Mouse (Mus musculus) CH12.LX (cell line): Measurements from ENCODE around the gene Slc4a7. TPM values are rescaled to one million over a fixed set of nuclear protein-coding genes. Genes with fewer than 3 reads are reported as not detected.

Source experiments
- DNase-seq: peaks from one replicate; pipeline ENCODE4 v3.0.0-alpha.2; 2013; ENCODE audit errors: extremely low read depth
- H3K27ac ChIP-seq: 2 replicates; pipeline ENCODE4 v1.5.1; 2012; ENCODE audit warnings: low read depth, mild to moderate bottlenecking, control low read depth, moderate library complexity; ENCODE audit not compliant: insufficient read depth
- H3K27me3 ChIP-seq: replicated peaks from 2 replicates; pipeline ENCODE3; 2012; ENCODE audit warnings: inconsistent platforms
- H3K36me3 ChIP-seq, 2 experiments: replicated peaks in 1 of 2; 2 replicates each; pipeline versions ENCODE3 to v1.6.1; 2012; ENCODE audit warnings: inconsistent platforms in 1 of 2, low read length in 1 of 2, mild to moderate bottlenecking in 1 of 2, mixed read lengths in 1 of 2, moderate library complexity in 1 of 2; ENCODE audit not compliant: control insufficient read depth in 1 of 2, insufficient read depth in 1 of 2
- H3K4me1 ChIP-seq, 2 experiments: 2 replicates each; pipeline ENCODE4 v1.6.1; 2012; ENCODE audit warnings: inconsistent platforms in 1 of 2, moderate library complexity in 1 of 2; ENCODE audit not compliant: insufficient read depth in 2 of 2, control insufficient read depth in 1 of 2
- H3K4me2 ChIP-seq: 2 replicates; pipeline ENCODE4 v1.6.1; 2012; ENCODE audit warnings: low read depth, mild to moderate bottlenecking, control low read depth; ENCODE audit not compliant: poor library complexity, insufficient read depth, severe bottlenecking
- H3K4me3 ChIP-seq, 3 experiments: fragments of 150-350 bp in 1 of 3; sonication (generic) in 1 of 3; replicated peaks in 1 of 3; 2 replicates each; pipeline versions ENCODE3 to v1.5.1; 2011 to 2012; ENCODE audit warnings: low read depth in 2 of 3, low read length in 2 of 3, mild to moderate bottlenecking in 2 of 3, moderate library complexity in 2 of 3, control low read depth in 1 of 3, improper control_type of control experiment in 1 of 3, inconsistent platforms in 1 of 3, mixed read lengths in 1 of 3; ENCODE audit not compliant: poor library complexity in 1 of 3
- H3K79me2 ChIP-seq: replicated peaks from 2 replicates; pipeline ENCODE4 v1.6.1; 2012; ENCODE audit warnings: mild to moderate bottlenecking, moderate library complexity; ENCODE audit not compliant: control insufficient read depth, poor library complexity, insufficient read depth, severe bottlenecking; ENCODE audit errors: extremely low read depth
- H3K9ac ChIP-seq: 2 replicates; pipeline ENCODE4 v1.6.1; 2012; ENCODE audit warnings: low read depth, mild to moderate bottlenecking, control low read depth, moderate library complexity; ENCODE audit not compliant: insufficient read depth
- H3K9me3 ChIP-seq: replicated peaks from 2 replicates; pipeline ENCODE3; 2012; ENCODE audit warnings: low read length, inconsistent platforms, mixed read lengths
- BHLHE40 ChIP-seq: IDR thresholded peaks from 2 replicates; pipeline ENCODE4 v1.6.1; 2011; ENCODE audit warnings: mild to moderate bottlenecking, low read depth, low read length, improper control_type of control experiment
- CHD1 ChIP-seq: IDR thresholded peaks from 2 replicates; pipeline ENCODE4 v1.6.1; 2012; ENCODE audit warnings: low read depth, low read length, improper control_type of control experiment, inconsistent platforms
- CHD2 ChIP-seq: IDR thresholded peaks from 2 replicates; pipeline ENCODE4 v1.6.1; 2011; ENCODE audit warnings: low read length, improper control_type of control experiment
- CTCF ChIP-seq, 2 experiments: IDR thresholded peaks in 1 of 2; conservative IDR thresholded peaks in 1 of 2; 2 replicates each; pipeline ENCODE4 v1.5.1; 2011 to 2012; ENCODE audit warnings: low read depth in 2 of 2, low read length in 2 of 2, improper control_type of control experiment in 1 of 2, inconsistent platforms in 1 of 2, mild to moderate bottlenecking in 1 of 2, moderate library complexity in 1 of 2
- E2F4 ChIP-seq: IDR thresholded peaks from 2 replicates; pipeline ENCODE4 v1.6.1; 2011; ENCODE audit warnings: low read depth, low read length, improper control_type of control experiment; ENCODE audit not compliant: insufficient replicate concordance
- ELF1 ChIP-seq: IDR thresholded peaks from 2 replicates; pipeline ENCODE4 v1.6.1; 2014; ENCODE audit warnings: low read depth, mild to moderate bottlenecking, inconsistent platforms, low read length, improper control_type of control experiment
- GABPA ChIP-seq: IDR thresholded peaks from 2 replicates; pipeline ENCODE4 v1.6.1; 2012; ENCODE audit warnings: low read depth, low read length, improper control_type of control experiment, inconsistent platforms; ENCODE audit not compliant: insufficient replicate concordance
- JUND ChIP-seq: conservative IDR thresholded peaks from 2 replicates; pipeline ENCODE4 v1.6.1; 2011; ENCODE audit warnings: low read depth, low read length, improper control_type of control experiment
- KAT2A ChIP-seq: IDR thresholded peaks from 2 replicates; pipeline ENCODE4 v1.6.1; 2012; ENCODE audit warnings: low read length, improper control_type of control experiment, inconsistent platforms; ENCODE audit not compliant: insufficient replicate concordance
- MAFK ChIP-seq: IDR thresholded peaks from 2 replicates; pipeline ENCODE4 v1.6.1; 2011; ENCODE audit warnings: low read length, improper control_type of control experiment; ENCODE audit not compliant: insufficient replicate concordance
- MAZ ChIP-seq: IDR thresholded peaks from 2 replicates; pipeline ENCODE4 v1.6.1; 2012; ENCODE audit warnings: low read depth, mild to moderate bottlenecking, inconsistent platforms, low read length, improper control_type of control experiment, moderate library complexity
- MEF2A ChIP-seq: IDR thresholded peaks from 2 replicates; pipeline ENCODE4 v1.6.1; 2014; ENCODE audit warnings: low read depth, mild to moderate bottlenecking, inconsistent platforms, low read length, improper control_type of control experiment, borderline replicate concordance
- MXI1 ChIP-seq: IDR thresholded peaks from 2 replicates; pipeline ENCODE4 v1.6.1; 2011; ENCODE audit warnings: mild to moderate bottlenecking, low read depth, low read length, improper control_type of control experiment
- MYC ChIP-seq: IDR thresholded peaks from 2 replicates; pipeline ENCODE4 v1.6.1; 2011; ENCODE audit warnings: low read depth, mild to moderate bottlenecking, improper control_type of control experiment, low read length
- NRF1 ChIP-seq: IDR thresholded peaks from 2 replicates; pipeline ENCODE4 v1.6.1; 2014; ENCODE audit warnings: low read depth, mild to moderate bottlenecking, inconsistent platforms, low read length, improper control_type of control experiment, moderate library complexity
- RAD21 ChIP-seq: IDR thresholded peaks from 2 replicates; pipeline ENCODE4 v1.6.1; 2011; ENCODE audit warnings: low read depth, mild to moderate bottlenecking, low read length, improper control_type of control experiment, moderate library complexity
- SMC3 ChIP-seq: IDR thresholded peaks from 2 replicates; pipeline ENCODE4 v1.6.1; 2011; ENCODE audit warnings: low read depth, low read length, improper control_type of control experiment
- TCF12 ChIP-seq: IDR thresholded peaks from 2 replicates; pipeline ENCODE4 v1.6.1; 2014; ENCODE audit warnings: low read depth, mild to moderate bottlenecking, inconsistent platforms, low read length, improper control_type of control experiment
- USF2 ChIP-seq: conservative IDR thresholded peaks from 2 replicates; pipeline ENCODE4 v1.6.1; 2011; ENCODE audit warnings: low read depth, low read length, improper control_type of control experiment
- ZC3H11A ChIP-seq: IDR thresholded peaks from 2 replicates; pipeline ENCODE4 v1.6.1; 2012; ENCODE audit warnings: low read depth, mild to moderate bottlenecking, inconsistent platforms, low read length, improper control_type of control experiment
- dilution Hi-C: fragments of 300-500 bp; cut with MboI; formaldehyde crosslinking; loops from 2 replicates; pipeline ENCODE4 v1.14.3; 2020; ENCODE audit warnings: low sequenced_read_pairs; ENCODE audit not compliant: extremely low pct_unique_long_range_greater_than_20kb, extremely low pct_ligation_motif_present
- in situ Hi-C: fragments of 300-500 bp; cut with MboI; formaldehyde crosslinking; loops from 3 replicates; pipeline ENCODE4 v1.14.3; 2019; ENCODE audit warnings: low sequenced_read_pairs, low pct_ligation_motif_present, low pct_unique_long_range_greater_than_20kb, mixed read lengths
- polyA plus RNA-seq: library from polyadenylated mRNA; unstranded; fragments of >175 nt; gene quantifications from 2 replicates; pipeline ENCODE4 v1.2.1, GENCODE M21; 2012; ENCODE audit warnings: low read depth; ENCODE audit not compliant: insufficient read length
- total RNA-seq, 2 experiments: library from RNA; depleted of rRNA; stranded (reverse); fragments of 300-350 nt in 1 of 2; fragments of >200 nt in 1 of 2; gene quantifications; 2 replicates each; pipeline ENCODE4 v1.2.3; 2012 to 2014

The Slc4a7 gene
- total and polyA plus RNA-seq, 3 experiments, result 13.6 to 19.0 (median 17.6) TPM

DNA sequence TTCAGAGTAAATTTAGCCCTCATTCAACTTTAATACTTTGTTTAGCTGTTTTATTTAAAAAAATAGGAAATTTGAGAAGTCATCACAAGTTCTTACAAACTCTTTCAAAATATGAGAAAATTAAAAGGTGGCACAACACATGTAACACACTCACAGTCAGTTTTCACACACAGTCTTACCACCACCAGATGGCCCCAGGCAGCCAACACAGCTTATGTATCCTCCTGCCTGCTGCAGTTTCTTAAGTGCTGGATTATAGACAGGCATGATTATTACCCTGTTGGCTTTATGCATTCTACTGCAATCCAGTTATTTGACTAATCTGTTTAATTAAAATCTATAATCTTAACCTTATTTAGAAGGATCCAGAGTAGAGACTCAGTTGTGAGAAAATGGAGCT is 12.1 kb downstream of the Slc4a7 start:
- peaks cover 0 to 25% of the 10 kb centered on the region in 2 experiments for H3K36me3 ChIP-seq
- H3K4me2 ChIP-seq, result no peak overlapping the region
- H3K79me2 ChIP-seq, result no peaks in the 10 kb centered on the region
- H3K27me3 ChIP-seq, result no peaks in the 10 kb centered on the region
- no peak for DNase-seq
- H3K4me3 ChIP-seq, result no peak overlapping the region
- TF ChIP-seq CHD2 (no peak), USF2 (no peak), MAFK (no peak), TCF12 (no peak), MEF2A (no peak), ELF1 (no peak), MYC (no peak), MAZ (no peak), E2F4 (no peak), ZC3H11A (no peak), CTCF (conservative IDR thresholded peaks at IDR 0.05 in 1 of 2, IDR thresholded peaks at IDR 0.05 in 1 of 2; ENCODE audit: low read depth in 2 of 2, low read length in 2 of 2) (peak in 1 of 2 experiments; percentile 42; a peak in 2 of 4 replicates), KAT2A (no peak), RAD21 (peak; percentile 26), MXI1 (no peak), CHD1 (no peak), SMC3 (peak; percentile 33), BHLHE40 (no peak)
- TF ChIP-seq, all 38 proteins: peak for 3
- in situ Hi-C loops (no loop called here), dilution Hi-C loops (no loop called here)
- H3K27ac ChIP-seq, result no peak overlapping the region
- H3K9ac ChIP-seq, result no peak overlapping the region
- peaks cover 0 to 29% of the 10 kb centered on the region in 2 experiments; a peak in 2 of 4 replicates for H3K4me1 ChIP-seq
- no peaks in the 10 kb centered on the region for H3K9me3 ChIP-seq

DNA sequence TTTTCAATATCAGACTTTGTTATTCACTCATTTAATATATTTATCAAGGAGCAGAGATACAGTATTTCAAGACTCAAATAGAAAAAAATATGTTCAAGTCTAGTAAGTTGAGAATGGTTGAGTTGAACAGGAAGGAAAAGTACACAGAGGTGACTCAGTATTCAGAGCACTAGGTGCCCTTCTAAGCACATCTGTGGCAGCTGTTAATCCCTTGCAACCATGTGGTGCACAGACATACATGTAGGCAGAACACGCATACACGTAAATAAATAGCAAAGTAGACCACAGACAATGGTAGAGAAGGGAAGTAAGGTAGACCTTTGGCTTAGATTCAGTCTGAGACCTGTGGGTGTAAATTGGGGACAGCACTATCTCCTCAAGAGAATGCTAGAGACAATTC is 13.7 kb downstream of the Slc4a7 start:
- dilution Hi-C loops, result no loop called here
- no peak for DNase-seq
- H3K4me3 ChIP-seq, result no peak overlapping the region
- H3K4me1 ChIP-seq, result peaks cover 0 to 29% of the 10 kb centered on the region in 2 experiments; a peak in 2 of 4 replicates
- in situ Hi-C loops, result no loop called here
- no peaks in the 10 kb centered on the region for H3K79me2 ChIP-seq
- H3K36me3 ChIP-seq, result peaks cover 0 to 19% of the 10 kb centered on the region in 2 experiments
- H3K27ac ChIP-seq, result no peak overlapping the region
- TF ChIP-seq MAFK (no peak), NRF1 (no peak), MAZ (no peak), JUND (no peak), ELF1 (no peak), CHD1 (no peak), GABPA (no peak)
- TF ChIP-seq, all 38 proteins: peak for 0
- Histone ChIP-seq H3K4me2 (no peak overlapping the region), H3K9ac (no peak overlapping the region), H3K27me3 (no peaks in the 10 kb centered on the region), H3K9me3 (no peaks in the 10 kb centered on the region)
